Mouse (Mus musculus) erythroblast, embryonic 14.5 days (primary cell): ENCODE measurements around the gene Exoc3l. TPM values are rescaled to one million over a fixed set of nuclear protein-coding genes. Genes with fewer than 3 reads are reported as not detected.

Experiments
- H3K27me3 ChIP-seq: 2 replicates; pipeline ENCODE4 v1.6.1; 2012; ENCODE audit warnings: inconsistent platforms; ENCODE audit not compliant: control insufficient read depth
- H3K36me3 ChIP-seq: 2 replicates; pipeline ENCODE4 v1.6.1; 2012; ENCODE audit warnings: mild to moderate bottlenecking, inconsistent platforms; ENCODE audit not compliant: control insufficient read depth
- H3K4me1 ChIP-seq: 2 replicates; pipeline ENCODE4 v1.6.1; 2012; ENCODE audit warnings: inconsistent platforms; ENCODE audit not compliant: control insufficient read depth
- H3K4me3 ChIP-seq: replicated peaks from 2 replicates; pipeline ENCODE3; 2012; ENCODE audit warnings: moderate library complexity, mild to moderate bottlenecking, inconsistent platforms
- H3K9me3 ChIP-seq: 2 replicates; pipeline ENCODE4 v1.6.1; 2012; ENCODE audit warnings: low read length, inconsistent platforms, mixed read lengths; ENCODE audit not compliant: control insufficient read depth
- GATA1 ChIP-seq: IDR thresholded peaks from 2 replicates; pipeline ENCODE4 v1.6.1; 2012; ENCODE audit warnings: low read length, inconsistent platforms, mixed read lengths
- TAL1 ChIP-seq: IDR thresholded peaks from 3 replicates; pipeline ENCODE4 v1.6.1; 2012; ENCODE audit warnings: low read length, inconsistent platforms, mixed read lengths
- polyA plus RNA-seq: library from polyadenylated mRNA; stranded (reverse); fragments of >175 nt; gene quantifications from 2 replicates; pipeline ENCODE4 v1.2.3, GENCODE M21; 2012

The Exoc3l gene
- polyA plus RNA-seq, 1 experiment: 1.6 TPM

DNA sequence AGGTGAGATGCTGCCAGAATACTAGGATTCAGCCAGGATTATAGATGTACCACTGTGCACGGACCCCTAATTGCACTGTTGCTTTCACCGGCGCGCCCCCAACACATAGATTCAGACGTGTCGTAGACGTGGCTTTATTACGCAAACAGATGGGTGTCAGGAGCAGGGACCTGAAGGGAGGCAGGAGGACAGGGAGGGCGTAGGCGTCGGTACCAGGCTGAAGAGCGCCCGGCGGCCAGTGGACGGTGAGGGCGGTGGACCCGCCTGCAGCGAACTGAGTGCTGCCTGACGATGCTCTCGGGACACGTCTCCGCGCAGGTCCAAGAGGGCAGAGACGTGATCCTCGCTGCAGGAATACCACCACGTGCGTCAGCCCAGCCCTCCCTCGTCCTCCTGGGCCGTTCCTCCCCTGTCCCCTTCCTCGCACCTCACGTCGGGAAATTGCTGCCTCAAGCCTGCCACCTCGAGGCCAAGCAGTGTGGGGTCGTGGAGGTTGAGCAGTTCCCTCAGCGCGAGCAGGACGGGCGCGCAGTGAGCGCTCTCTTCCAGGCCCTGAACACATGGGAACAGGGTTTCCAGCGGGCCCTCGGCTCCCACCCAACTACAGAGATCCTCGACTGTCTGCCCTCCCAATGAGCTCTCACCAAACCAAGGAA is 6.0 kb downstream of the Exoc3l start, which contains the start of gene 4931428F04Rik:
TSS of gene 4931428F04Rik (minus strand) at position 60 of the 656 bp plus-strand sequence.
- TF ChIP-seq TAL1: no peak
- no peak for TF ChIP-seq GATA1
- Histone ChIP-seq H3K27me3 (peaks cover 42% of the 10 kb centered on the region), H3K4me1 (peaks cover 29% of the 10 kb centered on the region), H3K4me3 (peak within 1 kb of the TSS; percentile 64), H3K36me3 (no peaks in the 10 kb centered on the region; the same call in 1 of the 2 replicates), H3K9me3 (no peaks in the 10 kb centered on the region)

DNA sequence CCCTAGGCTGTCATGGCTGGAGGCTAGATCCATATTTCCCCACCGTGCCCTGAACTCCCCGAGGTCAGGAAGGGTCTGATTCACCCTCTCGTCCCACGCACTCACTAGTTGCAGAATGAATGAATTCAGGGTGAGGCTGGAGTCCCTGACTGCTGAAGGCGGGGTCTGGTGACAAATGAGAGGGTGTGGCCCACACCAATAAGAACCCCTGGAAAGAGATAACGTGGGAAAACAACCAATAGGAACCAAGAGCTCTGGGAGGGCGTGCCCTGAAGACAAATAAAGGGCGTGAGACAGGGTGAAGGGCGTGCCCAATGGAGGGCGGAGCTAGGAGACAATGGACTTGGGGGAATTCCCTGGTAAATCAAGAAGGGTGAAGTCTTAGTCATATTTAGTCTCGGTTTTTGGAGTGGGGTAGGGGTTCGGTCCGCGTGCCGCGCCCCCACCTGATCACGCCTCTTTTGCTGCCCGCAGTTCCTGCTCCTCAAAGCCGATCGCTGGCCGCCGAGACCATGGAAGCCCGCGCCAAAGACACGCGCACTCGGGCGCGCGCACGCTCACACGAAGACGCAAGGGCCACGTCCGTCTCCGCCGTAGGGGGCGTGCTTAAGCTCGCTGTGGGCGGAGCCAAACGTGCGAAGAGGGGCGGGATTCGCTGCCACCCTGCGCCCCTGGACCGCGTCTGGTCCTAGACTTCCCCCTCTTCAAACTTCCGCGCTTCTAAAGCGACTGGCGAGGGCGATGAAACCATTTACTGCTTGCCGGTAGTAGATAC is 6.8 kb downstream of the Exoc3l start:
- H3K9me3 ChIP-seq: no peaks in the 10 kb centered on the region
- no peaks in the 10 kb centered on the region for H3K36me3 ChIP-seq
- peaks cover 26% of the 10 kb centered on the region for H3K4me1 ChIP-seq
- H3K4me3 ChIP-seq: peak overlapping the region; percentile 64
- H3K27me3 ChIP-seq: peaks cover 47% of the 10 kb centered on the region
- TF ChIP-seq GATA1 (no peak), TAL1 (no peak)

- TF ChIP-seq GATA1 (no peak), TAL1 (no peak)
- no peaks in the 10 kb centered on the region for H3K36me3 ChIP-seq
- H3K4me1 ChIP-seq: peaks cover 30% of the 10 kb centered on the region
- H3K4me3 ChIP-seq: no peak overlapping the region
- no peaks in the 10 kb centered on the region for H3K9me3 ChIP-seq
- peaks cover 47% of the 10 kb centered on the region for H3K27me3 ChIP-seq
Observed at GRCm38 (mm10) chr8:105288231-105288630, 7.7 kb downstream of the Exoc3l start.

- peaks cover 40% of the 10 kb centered on the region for H3K4me1 ChIP-seq
- H3K9me3 ChIP-seq: no peaks in the 10 kb centered on the region
- no peak overlapping the region for H3K4me3 ChIP-seq
- peaks cover 55% of the 10 kb centered on the region for H3K27me3 ChIP-seq
- TF ChIP-seq TAL1 (no peak), GATA1 (no peak)
- no peaks in the 10 kb centered on the region for H3K36me3 ChIP-seq
Observed at GRCm38 (mm10) chr8:105286907-105287306, 9.0 kb downstream of the Exoc3l start.

DNA sequence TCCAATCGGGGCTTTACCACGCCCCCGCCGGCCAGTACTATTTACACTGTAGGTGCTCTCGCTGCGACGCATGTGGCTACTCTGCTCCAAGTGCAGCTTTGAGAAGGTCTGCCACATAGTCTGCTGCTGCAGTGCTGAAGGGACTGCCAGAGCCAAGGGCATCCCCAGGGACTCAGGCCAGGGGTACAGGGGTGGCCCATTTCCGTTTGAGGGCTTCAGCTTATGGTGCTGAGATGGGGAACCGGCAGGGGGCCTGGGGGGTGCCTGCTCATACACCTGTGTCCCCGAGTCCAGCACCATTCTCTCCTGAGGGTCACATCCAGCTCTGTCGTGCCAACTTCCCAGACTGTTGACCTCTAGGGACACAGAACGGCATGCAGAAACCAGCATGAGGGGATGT is 10.4 kb downstream of the Exoc3l start:
- Histone ChIP-seq H3K9me3 (no peaks in the 10 kb centered on the region), H3K4me3 (no peak overlapping the region), H3K4me1 (peaks cover 33% of the 10 kb centered on the region), H3K27me3 (peaks cover 62% of the 10 kb centered on the region), H3K36me3 (no peaks in the 10 kb centered on the region)
- TF ChIP-seq GATA1 (no peak), TAL1 (no peak)

DNA sequence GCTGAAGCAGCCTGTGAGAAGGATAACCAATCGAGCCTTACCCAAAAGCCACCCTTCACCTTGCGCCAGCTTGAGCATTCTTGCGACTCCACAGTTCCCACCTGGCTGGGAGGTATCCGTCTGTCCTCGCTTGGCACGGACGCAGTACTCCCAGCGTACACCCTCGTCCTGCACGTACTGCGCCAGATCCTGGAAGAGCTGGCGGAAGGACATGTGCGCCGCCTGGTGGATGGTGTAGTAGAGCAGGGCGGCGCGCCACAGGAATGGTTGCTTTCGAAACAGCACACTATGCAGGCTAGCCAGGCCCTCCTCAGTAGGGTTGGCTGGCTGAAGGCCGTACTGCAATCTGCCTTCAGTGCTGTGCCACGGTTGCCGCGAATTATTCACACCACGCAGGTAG is 12.8 kb downstream of the Exoc3l start:
- Histone ChIP-seq H3K4me1 (peaks cover 27% of the 10 kb centered on the region), H3K4me3 (peak overlapping the region; percentile 5), H3K36me3 (no peaks in the 10 kb centered on the region), H3K9me3 (no peaks in the 10 kb centered on the region; the same call in 1 of the 2 replicates), H3K27me3 (peaks cover 72% of the 10 kb centered on the region)
- TF ChIP-seq TAL1 (no peak), GATA1 (no peak)

GRCm38 (mm10) chr8:105282239-105282638 is 13.7 kb downstream of the Exoc3l start:
- peaks cover 80% of the 10 kb centered on the region for H3K27me3 ChIP-seq

DNA sequence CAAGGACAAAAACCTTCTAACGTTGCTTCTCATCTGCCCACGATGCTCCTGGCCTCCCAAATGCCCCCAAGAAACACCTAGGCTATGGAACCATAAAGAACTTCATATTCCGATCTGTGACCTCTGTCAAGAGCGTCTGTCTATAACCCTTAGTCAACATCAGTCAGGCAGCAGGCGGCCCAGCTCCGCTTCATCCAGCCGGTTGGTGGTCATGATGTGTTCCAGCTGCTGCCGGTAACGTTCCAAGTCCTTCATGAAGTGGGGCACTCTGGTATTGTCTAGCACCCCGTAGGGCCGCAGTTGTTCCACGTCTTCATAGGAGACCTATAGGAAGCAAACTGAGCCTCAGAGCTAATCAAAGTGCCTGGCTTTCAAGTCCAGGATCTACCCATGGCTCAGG is 14.1 kb downstream of the Exoc3l start:
- Histone ChIP-seq H3K27me3 (peaks cover 84% of the 10 kb centered on the region), H3K4me1 (peaks cover 27% of the 10 kb centered on the region), H3K36me3 (no peaks in the 10 kb centered on the region), H3K9me3 (no peaks in the 10 kb centered on the region; the same call in 1 of the 2 replicates), H3K4me3 (no peak overlapping the region)
- TF ChIP-seq GATA1: no peak
- TF ChIP-seq TAL1: no peak

More at GRCm38 (mm10) chr8:105282239-105282638, 13.7 kb downstream of the Exoc3l start:
- Histone ChIP-seq H3K4me3 (no peak overlapping the region), H3K9me3 (no peaks in the 10 kb centered on the region; the same call in 1 of the 2 replicates), H3K36me3 (no peaks in the 10 kb centered on the region), H3K4me1 (peaks cover 27% of the 10 kb centered on the region)
- TF ChIP-seq GATA1 (no peak), TAL1 (no peak)

GRCm38 (mm10) chr8:105280567-105280966 is 15.3 kb downstream of the Exoc3l start:
- Histone ChIP-seq H3K27me3 (peaks cover 85% of the 10 kb centered on the region), H3K9me3 (no peaks in the 10 kb centered on the region; the same call in 1 of the 2 replicates), H3K36me3 (no peaks in the 10 kb centered on the region), H3K4me3 (no peak overlapping the region), H3K4me1 (peaks cover 38% of the 10 kb centered on the region)
- TF ChIP-seq GATA1 (no peak), TAL1 (no peak)
